Mouse (Mus musculus): ENCODE measurements around the gene Thoc2. TPM values are rescaled to one million over a fixed set of nuclear protein-coding genes. Genes with fewer than 3 reads are reported as not detected.
"Not testable (repeated sequence)": the region's sequence is repeated elsewhere in the genome, so short reads cannot be mapped to it uniquely, and the experiment has no call there.

Gene Thoc2
- 84.1 and 110 TPM in 2 replicates for polyA plus RNA-seq (2014; fragmentation: Nextera tagmentation; extraction: Ambion mirVana)

GRCm38 (mm10) chrX:41920574-41920973 is at the start of gene Thoc2:
Gene Thoc2, minus strand, starts transcription at chrX:41920674.
- WGBS = 85% methylated on average over 1 of the region's 1 CpGs
- ATAC-seq (ENCODE audit: low FRiP score, low TSS enrichment) = no peak
- no peak within 1 kb of the TSS for H3K4me3 ChIP-seq (ENCODE audit: low read length)
- H3K9me3 ChIP-seq (ENCODE audit: control insufficient read depth, low read length) = no peaks in the 10 kb centered on the region
- no peaks in the 10 kb centered on the region for H3K27me3 ChIP-seq (ENCODE audit: control insufficient read depth, insufficient read depth, low read length)
- no peak within 1 kb of the TSS for H3K27ac ChIP-seq (ENCODE audit: low read depth, low read length)
- no peak within 1 kb of the TSS for H3K9ac ChIP-seq (ENCODE audit: low read depth, low read length)
- no peak within 1 kb of the TSS for H3K4me2 ChIP-seq (replicated peaks; ENCODE audit: low read depth, low read length)
- H3K36me3 ChIP-seq (ENCODE audit: control insufficient read depth, insufficient read depth, low read length) = no peaks in the 10 kb centered on the region
- H3K4me1 ChIP-seq (ENCODE audit: control insufficient read depth, insufficient read depth, low read length) = no peaks in the 10 kb centered on the region

DNA sequence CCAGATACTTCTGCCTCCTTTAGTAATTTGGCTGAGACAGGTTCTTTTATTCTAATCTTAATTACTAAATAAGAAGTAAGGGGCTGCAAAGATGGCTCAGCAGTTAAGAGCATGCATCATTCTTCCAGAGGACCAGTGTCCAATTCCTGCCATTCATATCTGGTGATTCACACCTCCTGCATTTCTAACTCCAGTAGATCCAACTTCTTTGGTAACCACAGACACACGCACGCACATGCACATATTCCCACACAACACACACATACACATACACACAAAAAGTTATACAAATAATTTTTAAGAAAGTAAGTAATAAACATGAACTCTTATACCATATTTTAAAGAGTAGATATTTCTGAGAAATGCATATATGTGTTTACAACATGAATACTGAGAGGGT is 49.6 kb upstream of the Thoc2 start:
- Histone ChIP-seq H3K36me3 (ENCODE audit: control insufficient read depth, insufficient read depth, low read length) (no peaks in the 10 kb centered on the region), H3K27me3 (ENCODE audit: control insufficient read depth, insufficient read depth, low read length) (no peaks in the 10 kb centered on the region), H3K4me3 (ENCODE audit: low read length) (no peak overlapping the region), H3K9ac (ENCODE audit: low read depth, low read length) (no peak overlapping the region), H3K27ac (ENCODE audit: low read depth, low read length) (no peak overlapping the region), H3K4me1 (ENCODE audit: control insufficient read depth, insufficient read depth, low read length) (no peaks in the 10 kb centered on the region), H3K9me3 (ENCODE audit: control insufficient read depth, low read length) (no peaks in the 10 kb centered on the region), H3K4me2 (replicated peaks; ENCODE audit: low read depth, low read length) (no peak overlapping the region)
- 95% methylated on average over 2 of the region's 2 CpGs for WGBS
- no peak for ATAC-seq (ENCODE audit: low FRiP score, low TSS enrichment)

DNA sequence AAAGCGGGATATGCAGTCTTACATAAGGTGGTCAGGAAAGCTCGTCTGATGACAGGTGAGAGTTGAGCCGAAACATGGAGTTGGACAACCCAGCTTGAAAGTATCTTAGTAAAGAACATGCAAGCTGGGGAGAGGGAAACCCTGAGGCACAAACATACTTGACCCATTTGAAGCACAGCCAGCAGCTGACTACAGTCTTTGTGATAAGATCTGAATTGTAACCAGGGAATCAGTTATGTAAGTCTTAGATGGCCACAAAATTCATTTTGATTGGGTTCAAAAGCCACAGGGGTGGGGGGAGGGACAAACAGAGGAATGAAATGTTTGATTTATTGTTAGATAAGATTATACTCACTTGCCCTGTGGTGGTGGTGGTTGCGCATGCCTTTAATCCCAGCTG is 48.9 kb upstream of the Thoc2 start:
- no peaks in the 10 kb centered on the region for H3K9me3 ChIP-seq (ENCODE audit: control insufficient read depth, low read length)
- no peak overlapping the region for H3K27ac ChIP-seq (ENCODE audit: low read depth, low read length)
- no peak for ATAC-seq (ENCODE audit: low FRiP score, low TSS enrichment)
- H3K27me3 ChIP-seq (ENCODE audit: control insufficient read depth, insufficient read depth, low read length) = no peaks in the 10 kb centered on the region
- no peak overlapping the region for H3K9ac ChIP-seq (ENCODE audit: low read depth, low read length)
- H3K36me3 ChIP-seq (ENCODE audit: control insufficient read depth, insufficient read depth, low read length) = no peaks in the 10 kb centered on the region
- H3K4me1 ChIP-seq (ENCODE audit: control insufficient read depth, insufficient read depth, low read length) = no peaks in the 10 kb centered on the region
- no peak overlapping the region for H3K4me3 ChIP-seq (ENCODE audit: low read length)
- H3K4me2 ChIP-seq (replicated peaks; ENCODE audit: low read depth, low read length) = no peak overlapping the region
- 75% methylated on average over 4 of the region's 4 CpGs for WGBS

GRCm38 (mm10) chrX:41957161-41957560 is 36.7 kb upstream of the Thoc2 start:
- no peak for ATAC-seq (ENCODE audit: low FRiP score, low TSS enrichment)
- Histone ChIP-seq H3K36me3 (ENCODE audit: control insufficient read depth, insufficient read depth, low read length) (no peaks in the 10 kb centered on the region), H3K9ac (ENCODE audit: low read depth, low read length) (no peak overlapping the region), H3K4me1 (ENCODE audit: control insufficient read depth, insufficient read depth, low read length) (no peaks in the 10 kb centered on the region), H3K4me3 (ENCODE audit: low read length) (no peak overlapping the region), H3K9me3 (ENCODE audit: control insufficient read depth, low read length) (no peaks in the 10 kb centered on the region), H3K27ac (ENCODE audit: low read depth, low read length) (no peak overlapping the region), H3K27me3 (ENCODE audit: control insufficient read depth, insufficient read depth, low read length) (no peaks in the 10 kb centered on the region), H3K4me2 (replicated peaks; ENCODE audit: low read depth, low read length) (no peak overlapping the region)
- WGBS = 57% methylated on average over 4 of the region's 4 CpGs

- H3K36me3 ChIP-seq (ENCODE audit: control insufficient read depth, insufficient read depth, low read length) = no peaks in the 10 kb centered on the region
- ATAC-seq (ENCODE audit: low FRiP score, low TSS enrichment) = no peak
- no peaks in the 10 kb centered on the region for H3K9me3 ChIP-seq (ENCODE audit: control insufficient read depth, low read length)
- H3K9ac ChIP-seq (ENCODE audit: low read depth, low read length) = no peak overlapping the region
- H3K4me3 ChIP-seq (ENCODE audit: low read length) = no peak overlapping the region
- no peak overlapping the region for H3K27ac ChIP-seq (ENCODE audit: low read depth, low read length)
- 90% methylated on average over 5 of the region's 5 CpGs for WGBS
- H3K4me2 ChIP-seq (replicated peaks; ENCODE audit: low read depth, low read length) = no peak overlapping the region
- H3K4me1 ChIP-seq (ENCODE audit: control insufficient read depth, insufficient read depth, low read length) = no peaks in the 10 kb centered on the region
- H3K27me3 ChIP-seq (ENCODE audit: control insufficient read depth, insufficient read depth, low read length) = no peaks in the 10 kb centered on the region
These were observed 21.4 kb upstream of the Thoc2 start for GRCm38 (mm10) chrX:41941840-41942239.

GRCm38 (mm10) chrX:41931821-41932220 is 11.3 kb upstream of the Thoc2 start:
- not testable (repeated sequence) for H3K9ac ChIP-seq (ENCODE audit: low read depth, low read length); H3K27ac ChIP-seq (ENCODE audit: low read depth, low read length); H3K4me3 ChIP-seq (ENCODE audit: low read length); H3K4me2 ChIP-seq (replicated peaks; ENCODE audit: low read depth, low read length); H3K9me3 ChIP-seq (ENCODE audit: control insufficient read depth, low read length); H3K27me3 ChIP-seq (ENCODE audit: control insufficient read depth, insufficient read depth, low read length); ATAC-seq (ENCODE audit: low FRiP score, low TSS enrichment); H3K4me1 ChIP-seq (ENCODE audit: control insufficient read depth, insufficient read depth, low read length); H3K36me3 ChIP-seq (ENCODE audit: control insufficient read depth, insufficient read depth, low read length)
- 48% methylated on average over 6 of the region's 6 CpGs for WGBS

- H3K27ac ChIP-seq (ENCODE audit: low read depth, low read length) = no peak overlapping the region
- H3K4me3 ChIP-seq (ENCODE audit: low read length) = no peak overlapping the region
- H3K9ac ChIP-seq (ENCODE audit: low read depth, low read length) = no peak overlapping the region
- no peaks in the 10 kb centered on the region for H3K4me1 ChIP-seq (ENCODE audit: control insufficient read depth, insufficient read depth, low read length)
- no peaks in the 10 kb centered on the region for H3K9me3 ChIP-seq (ENCODE audit: control insufficient read depth, low read length)
- 69% methylated on average over 5 of the region's 5 CpGs for WGBS
- H3K36me3 ChIP-seq (ENCODE audit: control insufficient read depth, insufficient read depth, low read length) = no peaks in the 10 kb centered on the region
- ATAC-seq (ENCODE audit: low FRiP score, low TSS enrichment) = no peak
- H3K4me2 ChIP-seq (replicated peaks; ENCODE audit: low read depth, low read length) = no peak overlapping the region
- no peaks in the 10 kb centered on the region for H3K27me3 ChIP-seq (ENCODE audit: control insufficient read depth, insufficient read depth, low read length)
These were observed 4.2 kb upstream of the Thoc2 start for GRCm38 (mm10) chrX:41924708-41925107.

DNA sequence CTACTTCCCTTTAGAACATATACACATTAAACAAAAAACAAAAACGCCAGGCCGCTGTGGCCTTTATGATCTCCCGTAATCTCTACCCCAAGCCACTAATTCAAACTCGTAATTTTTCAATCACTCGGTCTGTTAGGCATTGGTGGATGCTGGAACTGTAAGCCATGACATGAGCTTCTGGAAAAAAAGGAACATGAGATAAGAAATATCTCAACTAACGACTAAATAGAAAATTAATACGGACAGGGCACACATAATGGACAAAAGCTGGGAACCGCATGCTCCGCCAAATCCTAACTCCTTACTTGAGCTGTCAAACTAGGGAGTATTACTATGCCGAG is 8.4 kb downstream of the Thoc2 start:
- H3K4me2 ChIP-seq (replicated peaks; ENCODE audit: low read depth, low read length) = peak overlapping the region; percentile 11; the same call in 1 of the 2 replicates
- no peak overlapping the region for H3K9ac ChIP-seq (ENCODE audit: low read depth, low read length)
- 0 out of 2 replicates have a peak overlapping the region, but pooled peaks have one; percentile 2 for H3K27ac ChIP-seq (ENCODE audit: low read depth, low read length)
- H3K36me3 ChIP-seq (ENCODE audit: control insufficient read depth, insufficient read depth, low read length) = no peaks in the 10 kb centered on the region
- H3K4me3 ChIP-seq (ENCODE audit: low read length) = peak overlapping the region; percentile 66
- H3K9me3 ChIP-seq (ENCODE audit: control insufficient read depth, low read length) = no peaks in the 10 kb centered on the region
- WGBS = 50% methylated on average over 10 of the region's 10 CpGs
- no peak; the same call in 1 of the 2 replicates for ATAC-seq (ENCODE audit: low FRiP score, low TSS enrichment)
- no peaks in the 10 kb centered on the region for H3K4me1 ChIP-seq (ENCODE audit: control insufficient read depth, insufficient read depth, low read length)
- H3K27me3 ChIP-seq (ENCODE audit: control insufficient read depth, insufficient read depth, low read length) = no peaks in the 10 kb centered on the region

DNA sequence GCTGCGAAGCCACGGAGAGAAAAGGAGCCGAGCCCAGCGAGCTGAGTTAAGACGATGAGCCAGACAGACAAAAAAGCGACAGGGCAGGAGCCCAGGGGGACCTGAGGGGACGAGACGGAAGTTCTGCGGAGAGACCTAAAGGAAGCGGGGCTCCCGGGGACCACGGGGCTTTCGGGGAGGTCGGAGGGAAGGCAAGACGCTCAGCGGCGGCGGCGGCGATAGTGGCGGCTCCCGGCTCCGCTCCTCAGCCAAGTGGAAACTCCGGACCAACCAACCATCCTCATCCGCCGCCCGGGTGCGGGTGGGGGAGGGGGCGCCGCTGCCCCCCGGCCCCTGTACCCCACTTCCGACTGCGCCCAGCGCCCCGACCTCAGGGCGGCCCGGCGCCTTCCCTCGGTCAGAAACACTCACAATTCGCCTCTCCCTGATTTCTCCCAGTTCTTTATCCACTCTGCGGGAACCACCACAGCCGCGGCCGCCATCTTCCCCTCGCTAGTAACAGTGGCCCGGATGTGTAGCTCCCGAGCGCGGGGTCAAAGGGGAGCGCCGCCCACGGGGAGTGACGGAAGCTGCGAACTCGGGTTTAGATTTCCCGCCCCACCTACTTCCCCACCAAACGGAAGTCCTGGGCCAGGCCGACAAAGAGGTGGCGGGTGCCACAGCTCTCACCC is 8.9 kb downstream of the Thoc2 start:
- Histone ChIP-seq H3K27ac (ENCODE audit: low read depth, low read length) (peak overlapping the region; percentile 90), H3K4me2 (replicated peaks; ENCODE audit: low read depth, low read length) (peak overlapping the region; percentile 48), H3K9ac (ENCODE audit: low read depth, low read length) (peak overlapping the region; percentile 76), H3K27me3 (ENCODE audit: control insufficient read depth, insufficient read depth, low read length) (no peaks in the 10 kb centered on the region), H3K4me3 (ENCODE audit: low read length) (peak overlapping the region; percentile 66), H3K4me1 (ENCODE audit: control insufficient read depth, insufficient read depth, low read length) (no peaks in the 10 kb centered on the region), H3K36me3 (ENCODE audit: control insufficient read depth, insufficient read depth, low read length) (no peaks in the 10 kb centered on the region), H3K9me3 (ENCODE audit: control insufficient read depth, low read length) (no peaks in the 10 kb centered on the region)
- WGBS = 24% methylated on average over 38 of the region's 59 CpGs
- ATAC-seq (ENCODE audit: low FRiP score, low TSS enrichment) = peak; percentile 96
